Mouse (Mus musculus) cerebellum, adult 9-10 months (tissue): ENCODE data around the gene Gm4744.
"Not testable (repeated sequence)": the region's sequence is repeated elsewhere in the genome, so short reads cannot be mapped to it uniquely, and the experiment has no call there.

Experiments
- DNase-seq: peaks from one replicate; pipeline ENCODE4 v3.0.0; 2022

Gene Gm4744

DNA sequence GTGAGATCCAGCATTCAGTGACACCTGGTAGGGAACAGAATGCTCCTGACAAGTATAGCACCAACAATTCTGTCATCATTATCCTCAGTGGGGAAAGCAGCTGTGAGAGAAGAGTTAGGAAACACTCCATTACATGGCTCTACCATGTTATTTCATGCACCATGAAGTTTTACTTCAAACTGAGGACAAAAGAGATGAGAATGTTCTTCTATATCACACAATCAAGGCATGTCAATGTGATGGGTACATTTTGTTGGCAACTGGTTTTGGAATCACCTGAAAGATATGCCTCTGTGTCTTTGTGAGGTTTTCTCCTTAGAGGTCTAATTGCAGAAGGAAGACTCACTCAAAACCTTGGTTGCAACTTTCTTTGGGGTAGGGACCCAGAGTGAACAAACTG, at the start of gene Gm4744:
Gene Gm4744, minus strand, starts transcription at position 101 of the 400 bp plus-strand sequence.
- DNase-seq: no peak

DNA sequence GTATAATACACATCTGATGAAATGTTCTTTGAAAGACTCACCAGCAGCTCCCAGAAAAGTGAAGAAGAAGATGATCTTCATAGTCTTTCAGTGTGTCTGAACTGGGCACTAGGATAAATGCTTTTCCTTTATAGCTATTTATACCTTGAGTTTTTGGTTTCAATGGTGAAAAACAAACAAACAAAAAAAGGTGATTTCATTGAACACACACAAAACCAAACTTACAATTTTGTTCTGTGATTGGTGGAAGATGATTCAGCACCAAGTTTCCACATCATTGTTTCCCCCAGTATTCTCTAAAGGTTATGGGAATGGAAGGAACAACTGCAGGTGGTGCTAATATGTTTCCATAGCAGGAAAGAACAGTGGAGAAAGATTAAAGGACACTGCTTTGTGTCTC, 47.7 kb upstream of the Gm4744 start, which contains the start of gene Gm2663:
Gene Gm2663, minus strand, starts transcription at position 101 of the 400 bp plus-strand sequence.
- DNase-seq: not testable (repeated sequence)

- not testable (repeated sequence) for DNase-seq
Observed at GRCm38 (mm10) chr6:40964454-40964853, 12.8 kb upstream of the Gm4744 start, which contains the start of gene 1810009J06Rik. Gene 1810009J06Rik, plus strand, starts transcription at chr6:40964754.

- DNase-seq: no peak
Observed at GRCm38 (mm10) chr6:40953716-40954115, 2.0 kb upstream of the Gm4744 start.

GRCm38 (mm10) chr6:40940457-40940856, 11.2 kb downstream of the Gm4744 start, which contains the start of gene 1700074P13Rik:
Gene 1700074P13Rik, minus strand, starts transcription at chr6:40940557.
- DNase-seq: no peak

DNA sequence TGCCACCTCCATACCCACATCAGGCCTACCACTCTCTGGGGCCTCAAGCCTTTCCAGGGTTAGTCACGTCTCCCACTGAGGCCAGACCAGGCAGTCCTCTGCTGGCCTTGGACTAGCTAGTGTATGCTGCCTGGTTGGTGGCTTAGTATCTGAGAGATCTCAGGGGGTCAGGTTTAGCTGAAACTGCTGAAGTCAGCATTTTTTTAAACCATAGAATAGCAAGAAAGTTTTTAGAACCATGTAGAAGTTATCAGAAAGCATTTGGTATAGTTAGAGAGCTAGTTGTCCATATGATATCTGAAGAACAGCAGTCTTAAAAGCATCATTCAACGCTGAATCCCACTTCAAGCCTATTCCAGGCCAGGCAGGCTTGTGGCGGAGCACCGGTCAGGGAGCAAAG, 31.7 kb downstream of the Gm4744 start:
- no peak for DNase-seq

- no peak for DNase-seq
Observed at GRCm38 (mm10) chr6:40900287-40900686, 51.4 kb downstream of the Gm4744 start, which contains the start of gene Prss58. Gene Prss58, minus strand, starts transcription at chr6:40900387.
